Mouse (Mus musculus): Measurements from ENCODE around the gene Tenm3.

DNA sequence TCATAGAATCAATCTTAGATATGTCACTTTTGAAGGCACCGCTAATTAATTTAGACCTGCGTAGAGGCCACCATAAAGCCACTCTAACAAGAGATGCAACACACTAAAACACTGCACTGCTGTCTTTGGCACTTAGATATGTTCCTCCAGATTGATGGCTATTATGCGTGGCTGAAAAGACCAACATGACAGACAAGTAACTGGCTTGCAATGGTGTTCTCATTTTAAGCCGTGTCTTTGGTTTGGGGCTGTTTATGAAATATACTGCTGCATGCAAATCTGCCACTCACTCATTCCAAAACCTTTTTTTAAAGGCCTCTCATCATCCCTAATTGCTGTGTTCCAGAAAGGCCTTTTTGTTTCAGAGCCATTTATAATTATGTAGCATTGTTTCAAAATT, 398.1 kb downstream of the Tenm3 start:
- TF ChIP-seq POLR2A (IDR thresholded peaks at IDR 0.05; ENCODE audit: extremely low read depth, insufficient read depth, low read length): no peak
- no peak for TF ChIP-seq CTCF (IDR thresholded peaks at IDR 0.05; ENCODE audit: extremely low read depth, insufficient read depth, low read length)
